Mouse (Mus musculus) forebrain, embryonic 13.5 days (tissue): ENCODE measurements at regions not wholly inside any gene's neighbourhood (a gene's known extent, or its start where the extent isn't known, plus 50 kb on each side); places are given as distances from the start of the nearest gene placed in this dataset.
A peak's percentile ranks its signal among the peaks of the same experiment; 100 is the strongest.

ENCODE experiments used
- ATAC-seq: fragments of 200-750 bp; cut with Nextera tagmentation; 2 replicates; pipeline ENCODE4 v1.8.0; 2017
- H3K27ac ChIP-seq: fragments of 300-500 bp; sonication (generic); 2 replicates; pipeline ENCODE4 v1.5.1; 2015; ENCODE audit warnings: inconsistent platforms, mild to moderate bottlenecking, moderate library complexity
- H3K27me3 ChIP-seq: fragments of 300-500 bp; sonication (generic); 2 replicates; pipeline ENCODE4 v1.6.1; 2015; ENCODE audit warnings: mild to moderate bottlenecking, inconsistent platforms
- H3K36me3 ChIP-seq: fragments of 300-500 bp; sonication (generic); 2 replicates; pipeline ENCODE4 v1.6.1; 2015; ENCODE audit warnings: mild to moderate bottlenecking, inconsistent platforms; ENCODE audit not compliant: poor library complexity, severe bottlenecking
- H3K4me1 ChIP-seq: fragments of 300-500 bp; sonication (generic); 2 replicates; pipeline ENCODE4 v1.6.1; 2015; ENCODE audit warnings: inconsistent platforms
- H3K4me2 ChIP-seq: fragments of 300-500 bp; sonication (generic); 2 replicates; pipeline ENCODE4 v1.6.1; 2015; ENCODE audit warnings: inconsistent platforms, mild to moderate bottlenecking, moderate library complexity
- H3K4me3 ChIP-seq: fragments of 300-500 bp; sonication (generic); 2 replicates; pipeline ENCODE4 v1.5.1; 2015; ENCODE audit warnings: mild to moderate bottlenecking, inconsistent platforms
- H3K9ac ChIP-seq: fragments of 300-500 bp; sonication (generic); 2 replicates; pipeline ENCODE4 v1.6.1; 2015; ENCODE audit warnings: mild to moderate bottlenecking, inconsistent platforms
- H3K9me3 ChIP-seq: fragments of 300-500 bp; sonication (generic); replicated peaks from 2 replicates; pipeline ENCODE4 v1.6.1; 2016; ENCODE audit warnings: inconsistent platforms
- WGBS: fragments of 180-500 bp; shearing (Covaris S2); methylation state at CpG from one replicate; pipeline ENCODE4 v1.1.7; 2015; 5-methylcytosine and 5-hydroxymethylcytosine counted together

DNA sequence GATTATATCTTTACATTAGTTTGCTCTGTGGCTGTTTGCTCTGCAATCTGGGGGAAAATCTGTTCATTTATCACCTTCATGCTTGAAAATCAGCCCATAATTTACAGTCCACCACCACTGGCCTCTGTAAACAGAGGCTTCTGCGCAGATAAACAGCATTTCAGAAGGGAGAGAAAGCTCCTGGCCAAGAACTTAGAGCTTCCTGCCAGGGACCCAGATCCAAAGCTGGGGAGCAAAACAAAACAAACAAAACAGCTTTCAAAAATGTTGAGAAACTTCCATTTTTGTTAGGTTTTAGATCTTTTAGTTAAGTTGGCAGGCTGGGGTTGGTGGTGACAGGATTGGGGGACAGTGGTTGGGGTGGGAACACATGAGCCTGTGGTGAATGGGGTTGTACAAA, 666.7 kb upstream of the Kdm8 start:
- no peaks in the 10 kb centered on the region for H3K27me3 ChIP-seq
- WGBS = 82% methylated on average over 1 of the region's 1 CpGs
- no peaks in the 10 kb centered on the region for H3K4me1 ChIP-seq
- no peak overlapping the region for H3K4me3 ChIP-seq
- no peaks in the 10 kb centered on the region for H3K36me3 ChIP-seq
- no peak overlapping the region for H3K9ac ChIP-seq
- H3K4me2 ChIP-seq = no peak overlapping the region
- no peak overlapping the region for H3K27ac ChIP-seq
- H3K9me3 ChIP-seq = no peaks in the 10 kb centered on the region
- no peak for ATAC-seq

DNA sequence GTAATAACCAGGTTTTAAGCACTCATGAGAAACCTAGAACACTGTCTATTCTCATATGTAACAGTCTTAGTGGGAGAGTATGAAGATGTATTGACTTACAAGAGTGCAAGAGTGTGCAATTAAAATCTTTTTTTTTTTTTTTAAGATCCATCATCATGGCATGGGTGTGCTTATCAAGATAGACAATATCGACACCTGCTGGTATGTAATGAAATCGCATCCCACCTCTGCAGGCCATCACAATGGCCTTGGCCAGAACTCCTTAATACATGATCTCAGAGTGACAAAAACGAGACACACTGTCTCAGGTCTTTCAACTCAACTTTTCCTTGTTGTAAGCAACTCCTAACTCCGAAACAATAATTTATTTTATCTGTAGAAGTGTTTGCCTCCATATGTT, 661.7 kb upstream of the Kdm8 start:
- WGBS = 48% methylated on average over 4 of the region's 4 CpGs
- H3K4me2 ChIP-seq = no peak overlapping the region
- no peaks in the 10 kb centered on the region for H3K4me1 ChIP-seq
- no peaks in the 10 kb centered on the region for H3K27me3 ChIP-seq
- no peak for ATAC-seq
- H3K4me3 ChIP-seq = no peak overlapping the region
- H3K36me3 ChIP-seq = no peaks in the 10 kb centered on the region
- no peak overlapping the region for H3K27ac ChIP-seq
- H3K9ac ChIP-seq = no peak overlapping the region
- no peaks in the 10 kb centered on the region for H3K9me3 ChIP-seq

DNA sequence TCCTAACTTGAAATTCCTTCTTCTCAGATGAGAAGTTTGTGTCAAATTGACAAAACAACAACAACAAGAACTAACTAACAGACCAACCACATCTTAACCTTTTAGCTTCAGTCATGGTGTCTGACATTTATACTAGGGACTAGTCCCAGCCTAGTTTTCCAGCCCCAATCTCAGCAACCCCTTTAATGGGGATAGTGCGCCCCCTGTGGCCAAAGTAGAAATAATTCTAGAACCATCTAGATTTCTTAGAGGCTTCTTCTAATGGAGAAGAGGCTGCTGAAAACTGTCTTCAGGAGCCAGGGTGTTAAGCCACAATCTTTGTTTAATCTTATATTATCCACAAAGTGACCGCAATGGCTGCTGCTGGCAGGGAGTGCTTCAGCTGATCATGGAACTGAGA, 659.5 kb upstream of the Kdm8 start:
- no peak overlapping the region for H3K4me2 ChIP-seq
- no peaks in the 10 kb centered on the region for H3K36me3 ChIP-seq
- H3K27me3 ChIP-seq = no peaks in the 10 kb centered on the region
- H3K9me3 ChIP-seq = no peaks in the 10 kb centered on the region
- no peaks in the 10 kb centered on the region for H3K4me1 ChIP-seq
- no peak overlapping the region for H3K9ac ChIP-seq
- no peak overlapping the region for H3K4me3 ChIP-seq
- ATAC-seq = no peak
- no peak overlapping the region for H3K27ac ChIP-seq
- WGBS = 87% methylated on average over 2 of the region's 2 CpGs

DNA sequence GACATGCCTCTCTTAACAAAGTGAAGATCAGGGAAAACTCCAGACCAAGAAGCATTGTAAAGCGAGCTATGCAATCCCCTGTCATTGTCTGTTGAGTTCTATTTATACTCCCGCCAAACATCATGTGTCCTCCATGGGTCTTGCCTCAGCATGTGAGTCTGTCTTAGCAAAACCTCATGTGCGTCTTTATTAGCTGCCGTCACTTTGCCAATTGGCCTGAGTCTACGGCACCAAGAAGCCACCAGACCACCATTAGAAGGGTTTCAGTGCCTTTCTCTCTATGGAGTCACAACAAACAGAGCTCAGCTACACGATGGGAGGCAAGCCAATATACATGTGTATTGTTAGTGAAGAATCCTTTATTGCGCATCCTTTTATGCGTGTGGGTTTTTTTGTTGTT, 658.6 kb upstream of the Kdm8 start:
- H3K4me3 ChIP-seq = no peak overlapping the region
- H3K9me3 ChIP-seq = no peaks in the 10 kb centered on the region
- H3K4me2 ChIP-seq = no peak overlapping the region
- no peak overlapping the region for H3K27ac ChIP-seq
- H3K4me1 ChIP-seq = no peaks in the 10 kb centered on the region
- no peak for ATAC-seq
- H3K9ac ChIP-seq = no peak overlapping the region
- no peaks in the 10 kb centered on the region for H3K27me3 ChIP-seq
- H3K36me3 ChIP-seq = no peaks in the 10 kb centered on the region
- 90% methylated on average over 8 of the region's 8 CpGs for WGBS

DNA sequence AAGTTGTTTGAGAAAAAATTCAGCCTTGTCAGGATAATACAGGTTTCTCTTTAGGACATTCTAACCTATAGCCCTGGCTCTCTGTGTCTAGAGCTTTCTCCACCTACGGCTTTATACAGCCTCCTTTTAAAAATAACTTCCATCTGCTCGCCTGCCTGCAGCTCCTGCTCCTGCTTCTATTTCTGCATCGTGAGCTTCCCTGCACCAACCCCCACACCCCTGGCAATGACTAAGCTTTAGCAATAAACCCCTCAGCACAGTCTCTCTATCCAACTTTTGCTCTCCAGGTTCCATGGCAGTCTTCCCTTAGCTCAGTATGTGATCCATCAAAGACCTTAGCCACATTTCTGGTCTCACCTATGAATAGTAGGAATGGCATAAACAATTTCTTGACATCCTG, 655.7 kb upstream of the Kdm8 start:
- H3K4me2 ChIP-seq = no peak overlapping the region
- H3K4me1 ChIP-seq = no peaks in the 10 kb centered on the region
- H3K27ac ChIP-seq = no peak overlapping the region
- H3K4me3 ChIP-seq = no peak overlapping the region
- H3K9me3 ChIP-seq = no peaks in the 10 kb centered on the region
- H3K27me3 ChIP-seq = no peaks in the 10 kb centered on the region
- no peak overlapping the region for H3K9ac ChIP-seq
- ATAC-seq = no peak
- no peaks in the 10 kb centered on the region for H3K36me3 ChIP-seq
- WGBS = 82% methylated on average over 3 of the region's 3 CpGs

DNA sequence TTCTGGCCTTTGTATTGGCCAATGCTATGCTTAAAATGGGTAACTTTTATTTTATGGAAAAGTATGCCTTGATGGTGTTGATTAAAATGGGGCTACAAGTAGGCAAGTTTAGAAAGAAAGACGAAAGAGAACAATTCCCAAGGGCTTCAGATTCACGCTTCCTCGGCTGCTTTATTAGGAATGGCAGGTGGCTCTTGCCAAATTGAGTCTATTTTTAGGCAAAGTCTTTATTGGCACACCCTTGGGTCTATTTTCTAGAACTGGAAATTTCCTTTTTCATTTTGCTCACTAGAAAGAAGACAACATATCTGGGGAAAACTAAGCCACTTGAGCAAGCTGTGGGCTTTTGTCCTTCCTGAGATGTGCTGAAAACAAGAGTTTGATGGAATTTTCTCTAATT, 641.4 kb upstream of the Kdm8 start:
- Histone ChIP-seq H3K4me2 (no peak overlapping the region), H3K27ac (no peak overlapping the region), H3K27me3 (no peaks in the 10 kb centered on the region), H3K36me3 (no peaks in the 10 kb centered on the region), H3K4me1 (no peaks in the 10 kb centered on the region), H3K9me3 (no peaks in the 10 kb centered on the region), H3K9ac (no peak overlapping the region), H3K4me3 (no peak overlapping the region)
- ATAC-seq = no peak
- 47% methylated on average over 3 of the region's 3 CpGs for WGBS

DNA sequence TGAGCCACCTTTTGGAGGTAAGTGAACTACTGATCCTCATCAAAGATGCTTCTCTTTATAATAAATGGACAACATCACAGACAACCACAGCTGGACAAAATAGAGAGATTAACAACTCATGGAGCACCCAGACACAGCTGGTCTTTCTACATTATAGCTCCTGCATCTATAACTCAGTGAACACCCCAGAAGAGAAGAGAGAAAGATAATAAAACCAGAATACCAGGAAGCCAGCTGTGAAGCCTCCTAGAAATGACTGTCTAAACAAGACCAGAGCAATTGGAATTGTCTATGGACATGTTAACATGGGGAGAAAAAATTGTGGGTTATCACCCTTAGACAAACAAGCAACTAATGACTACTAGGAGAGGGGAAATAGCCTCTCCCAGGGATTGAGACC, 609.8 kb upstream of the Kdm8 start:
- no peaks in the 10 kb centered on the region for H3K4me1 ChIP-seq
- H3K27ac ChIP-seq = no peak overlapping the region
- no peak overlapping the region for H3K4me3 ChIP-seq
- ATAC-seq = no peak
- 0 out of 2 replicates have a peak, but pooled peaks cover 4% of the 10 kb centered on the region for H3K9me3 ChIP-seq
- H3K4me2 ChIP-seq = no peak overlapping the region
- no peaks in the 10 kb centered on the region for H3K27me3 ChIP-seq
- no peaks in the 10 kb centered on the region for H3K36me3 ChIP-seq
- no peak overlapping the region for H3K9ac ChIP-seq

DNA sequence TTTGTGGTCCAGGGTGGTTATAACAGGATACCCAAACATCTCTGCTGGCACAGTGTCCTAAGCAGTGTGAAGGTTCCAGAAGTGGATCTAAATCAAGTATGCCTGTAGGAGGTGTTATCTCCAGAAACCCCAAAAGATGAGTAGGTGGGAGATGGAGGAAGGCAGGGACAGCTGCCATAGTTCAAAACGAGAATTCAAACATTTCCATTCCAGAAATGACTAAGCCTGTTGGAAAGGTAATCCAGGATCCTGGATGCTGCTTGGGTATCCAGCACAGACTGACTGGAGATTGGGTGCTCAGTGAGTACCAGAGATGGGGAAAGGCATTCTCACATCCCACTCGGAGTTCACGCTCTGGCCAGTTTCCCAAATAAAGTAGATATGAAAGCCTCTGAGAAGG, 607.9 kb upstream of the Kdm8 start:
- no peak for ATAC-seq

DNA sequence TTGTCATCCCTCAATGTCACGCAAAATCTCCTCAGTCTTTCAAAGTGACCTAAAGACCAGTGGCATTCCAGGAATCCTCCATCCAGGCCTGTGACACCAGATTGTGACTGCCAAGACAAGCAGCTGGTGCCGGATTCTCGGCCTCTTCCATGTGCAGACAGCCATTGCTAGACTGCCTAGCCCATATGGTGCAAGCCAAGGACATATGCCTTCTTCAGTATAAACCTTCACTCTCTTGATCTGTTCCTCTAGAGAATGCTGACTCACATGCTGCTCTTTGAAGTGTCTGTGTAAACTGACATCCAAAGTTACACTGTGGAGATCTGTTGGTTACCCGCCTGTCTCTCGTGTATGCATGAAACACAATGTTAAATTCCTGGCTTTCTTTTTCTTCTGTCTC, 589.4 kb upstream of the Kdm8 start:
- no peak overlapping the region for H3K4me2 ChIP-seq
- no peak overlapping the region for H3K9ac ChIP-seq
- 81% methylated on average over 5 of the region's 5 CpGs for WGBS
- no peaks in the 10 kb centered on the region for H3K9me3 ChIP-seq
- H3K4me3 ChIP-seq = no peak overlapping the region
- H3K36me3 ChIP-seq = no peaks in the 10 kb centered on the region
- H3K27me3 ChIP-seq = no peaks in the 10 kb centered on the region
- no peak overlapping the region for H3K27ac ChIP-seq
- no peaks in the 10 kb centered on the region for H3K4me1 ChIP-seq
- ATAC-seq = no peak

More for the DNA sequence above, 607.9 kb upstream of the Kdm8 start:
- Histone ChIP-seq H3K9ac (no peak overlapping the region), H3K36me3 (no peaks in the 10 kb centered on the region), H3K9me3 (0 out of 2 replicates have a peak, but pooled peaks cover 4% of the 10 kb centered on the region), H3K27ac (no peak overlapping the region), H3K27me3 (no peaks in the 10 kb centered on the region), H3K4me1 (no peaks in the 10 kb centered on the region), H3K4me3 (no peak overlapping the region), H3K4me2 (no peak overlapping the region)
- 93% methylated on average over 3 of the region's 3 CpGs for WGBS

DNA sequence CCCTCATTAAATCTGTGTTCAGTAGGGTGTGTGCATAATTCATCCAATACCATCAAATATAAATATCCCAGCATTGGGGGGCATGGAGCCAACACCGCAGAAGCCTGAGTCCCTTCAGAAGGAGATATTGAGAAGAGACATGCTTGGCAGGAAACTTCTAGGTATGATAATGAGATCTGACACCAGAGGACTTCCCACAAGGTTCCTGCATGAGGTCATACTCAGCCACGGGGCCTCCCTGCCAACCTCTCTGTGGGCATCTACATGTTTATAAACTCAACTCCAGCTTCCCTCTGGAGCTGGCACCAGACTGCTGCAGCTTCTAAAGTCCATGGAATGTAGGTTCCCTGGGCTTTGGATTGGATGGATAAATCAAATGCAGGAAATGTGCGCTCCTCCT, 587.4 kb upstream of the Kdm8 start:
- no peaks in the 10 kb centered on the region for H3K4me1 ChIP-seq
- no peak overlapping the region for H3K27ac ChIP-seq
- H3K4me2 ChIP-seq = no peak overlapping the region
- H3K4me3 ChIP-seq = no peak overlapping the region
- ATAC-seq = no peak
- no peaks in the 10 kb centered on the region for H3K36me3 ChIP-seq
- H3K9ac ChIP-seq = no peak overlapping the region
- peaks cover 3% of the 10 kb centered on the region; the same call in 1 of the 2 replicates for H3K9me3 ChIP-seq
- WGBS = 85% methylated on average over 3 of the region's 3 CpGs
- H3K27me3 ChIP-seq = no peaks in the 10 kb centered on the region

DNA sequence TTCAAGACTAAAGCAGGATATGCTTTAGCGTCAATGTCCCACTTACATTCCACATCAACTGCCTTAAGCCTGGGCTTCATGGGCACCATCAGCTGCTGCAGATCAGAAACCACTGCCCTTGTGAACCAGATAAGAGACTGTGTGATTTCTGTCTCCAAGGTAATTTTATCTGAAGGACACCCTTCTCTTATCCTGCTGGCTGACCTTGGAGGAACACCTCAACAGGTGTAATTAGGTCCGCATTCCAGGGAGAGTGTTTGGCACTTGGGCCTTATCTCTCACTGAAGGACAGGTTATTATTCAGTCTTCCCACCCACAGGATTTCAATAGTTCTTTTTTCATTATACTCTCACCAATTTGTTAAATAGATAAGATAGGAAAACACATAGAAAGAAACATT, 583.1 kb upstream of the Kdm8 start:
- Histone ChIP-seq H3K9ac (no peak overlapping the region), H3K36me3 (no peaks in the 10 kb centered on the region), H3K27ac (no peak overlapping the region), H3K4me1 (no peaks in the 10 kb centered on the region), H3K27me3 (no peaks in the 10 kb centered on the region), H3K4me3 (no peak overlapping the region), H3K4me2 (no peak overlapping the region), H3K9me3 (peaks cover 12% of the 10 kb centered on the region; the same call in 1 of the 2 replicates)
- no peak for ATAC-seq
- 96% methylated on average over 2 of the region's 2 CpGs for WGBS

DNA sequence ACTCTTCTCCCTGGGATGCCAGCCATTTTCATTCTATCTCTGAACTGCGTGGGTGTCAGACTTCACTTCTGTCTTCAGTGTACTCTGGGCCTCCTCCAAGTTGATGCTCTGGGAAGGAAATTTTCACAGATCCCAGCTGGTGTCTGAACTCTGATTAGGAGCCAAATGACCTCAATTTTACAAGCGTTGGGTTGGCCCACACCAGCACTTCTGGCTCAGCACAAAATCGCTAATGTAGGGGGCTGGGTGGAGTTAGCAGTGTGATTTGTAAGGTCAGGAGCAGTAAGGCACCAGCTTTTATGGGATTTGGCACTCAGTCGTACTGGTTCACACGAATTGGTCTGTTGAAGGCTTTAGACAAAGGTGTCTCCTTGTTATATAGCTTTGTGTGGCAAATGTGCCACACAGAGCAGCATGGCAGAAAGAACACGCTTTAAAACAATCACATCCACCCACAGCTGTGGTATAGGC, 576.3 kb upstream of the Kdm8 start:
- Histone ChIP-seq H3K4me3 (no peak overlapping the region), H3K27ac (peak overlapping the region; percentile 31; the same call in 1 of the 2 replicates)
- WGBS = 48% methylated on average over 6 of the region's 6 CpGs

DNA sequence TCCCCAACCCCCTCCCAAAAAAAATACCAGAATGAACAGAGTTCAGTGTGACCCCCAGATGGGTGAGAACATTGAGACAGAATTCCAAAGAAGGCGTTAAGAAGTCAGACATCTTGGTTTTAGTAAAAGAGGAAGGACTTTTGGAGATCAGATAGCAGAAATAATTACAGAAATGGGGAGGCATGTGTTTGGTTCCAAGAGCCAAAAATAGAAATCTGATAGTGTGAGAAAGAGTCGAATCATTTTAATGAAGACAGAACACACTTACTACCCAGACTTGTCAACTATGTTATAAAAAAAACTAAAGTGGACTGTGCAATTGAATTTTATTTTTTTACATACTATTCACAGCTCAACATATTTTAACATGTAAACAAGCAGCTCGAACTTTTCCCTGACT, 575.9 kb upstream of the Kdm8 start:
- H3K27me3 ChIP-seq = no peaks in the 10 kb centered on the region
- H3K4me2 ChIP-seq = no peak overlapping the region
- ATAC-seq = no peak; the same call in 1 of the 2 replicates
- peaks cover 9% of the 10 kb centered on the region for H3K4me1 ChIP-seq
- no peak overlapping the region for H3K4me3 ChIP-seq
- 65% methylated on average over 3 of the region's 3 CpGs for WGBS
- H3K9me3 ChIP-seq = no peaks in the 10 kb centered on the region
- peak overlapping the region; percentile 31; the same call in 1 of the 2 replicates for H3K27ac ChIP-seq
- H3K9ac ChIP-seq = no peak overlapping the region
- no peaks in the 10 kb centered on the region for H3K36me3 ChIP-seq

More for the DNA sequence above, 576.3 kb upstream of the Kdm8 start:
- peaks cover 9% of the 10 kb centered on the region for H3K4me1 ChIP-seq
- no peaks in the 10 kb centered on the region for H3K9me3 ChIP-seq
- no peaks in the 10 kb centered on the region for H3K27me3 ChIP-seq
- no peak overlapping the region for H3K4me2 ChIP-seq
- no peaks in the 10 kb centered on the region for H3K36me3 ChIP-seq
- peak; percentile 88 for ATAC-seq
- H3K9ac ChIP-seq = no peak overlapping the region
